Mouse (Mus musculus) limb, embryonic 10.5 days (tissue): ENCODE measurements around the gene Stx16. TPM values are rescaled to one million over a fixed set of nuclear protein-coding genes. Genes with fewer than 3 reads are reported as not detected.
A peak's percentile ranks its signal among the peaks of the same experiment; 100 is the strongest.

Source experiments
- DNase-seq: peaks from one replicate; pipeline ENCODE4 v3.0.0-alpha.2; 2017; ENCODE audit warnings: low spot score
- H3K27ac ChIP-seq: fragments of 300-500 bp; sonication (generic); 2 replicates; pipeline ENCODE4 v1.5.1; 2016; ENCODE audit warnings: mild to moderate bottlenecking
- H3K27me3 ChIP-seq: fragments of 300-500 bp; sonication (generic); 2 replicates; pipeline ENCODE4 v1.6.1; 2016; ENCODE audit warnings: low read depth, mild to moderate bottlenecking; ENCODE audit not compliant: poor library complexity, severe bottlenecking
- H3K36me3 ChIP-seq: fragments of 300-500 bp; sonication (generic); 2 replicates; pipeline ENCODE4 v1.6.1; 2016; ENCODE audit warnings: mild to moderate bottlenecking, moderate library complexity
- H3K4me1 ChIP-seq: fragments of 300-500 bp; sonication (generic); 2 replicates; pipeline ENCODE4 v1.6.1; 2016
- H3K4me3 ChIP-seq: fragments of 300-500 bp; sonication (generic); 2 replicates; pipeline ENCODE4 v1.5.1; 2016; ENCODE audit warnings: mild to moderate bottlenecking, moderate library complexity
- H3K9me3 ChIP-seq: fragments of 300-500 bp; sonication (generic); replicated peaks from 2 replicates; pipeline ENCODE4 v1.6.1; 2016; ENCODE audit warnings: mild to moderate bottlenecking
- WGBS: fragments of 180-500 bp; shearing (Covaris S2); methylation state at CpG from one replicate; pipeline ENCODE4 v1.1.7; 2016; 5-methylcytosine and 5-hydroxymethylcytosine counted together
- polyA plus RNA-seq: library from polyadenylated mRNA; unstranded; fragments of >200 nt; fragmentation: Nextera tagmentation; extraction: Ambion mirVana; gene quantifications from 2 replicates; pipeline ENCODE4 v1.2.1, GENCODE M21; 2016

The Stx16 gene
- polyA plus RNA-seq, 1 experiment from 2014 or later = 12.4 TPM

DNA sequence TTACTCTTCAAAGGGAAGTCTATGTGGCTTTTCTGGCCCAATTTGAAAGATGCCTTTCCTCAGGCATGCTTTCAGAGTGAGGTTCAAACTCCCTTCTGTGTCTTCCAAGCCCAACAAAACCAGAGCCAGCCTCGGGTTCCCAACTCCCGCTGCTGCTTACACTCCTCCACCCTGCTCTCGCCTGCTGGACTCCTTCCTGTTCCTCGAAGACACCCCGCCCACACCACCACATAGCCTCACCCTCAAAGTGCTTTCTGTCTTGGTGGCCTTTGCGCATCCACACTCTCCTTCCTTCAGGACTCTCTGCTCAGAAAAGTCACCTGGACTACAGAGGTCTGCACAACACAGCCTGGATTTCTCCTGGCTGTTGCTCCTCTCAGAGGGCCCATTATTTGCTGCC is 13.0 kb upstream of the Stx16 start:
- H3K9me3 ChIP-seq = no peaks in the 10 kb centered on the region
- DNase-seq = no peak
- no peaks in the 10 kb centered on the region for H3K27me3 ChIP-seq
- WGBS = 73% methylated on average over 6 of the region's 6 CpGs
- no peak overlapping the region for H3K4me3 ChIP-seq
- peak overlapping the region; percentile 64 for H3K27ac ChIP-seq
- H3K4me1 ChIP-seq = peaks cover 12% of the 10 kb centered on the region
- H3K36me3 ChIP-seq = no peaks in the 10 kb centered on the region

DNA sequence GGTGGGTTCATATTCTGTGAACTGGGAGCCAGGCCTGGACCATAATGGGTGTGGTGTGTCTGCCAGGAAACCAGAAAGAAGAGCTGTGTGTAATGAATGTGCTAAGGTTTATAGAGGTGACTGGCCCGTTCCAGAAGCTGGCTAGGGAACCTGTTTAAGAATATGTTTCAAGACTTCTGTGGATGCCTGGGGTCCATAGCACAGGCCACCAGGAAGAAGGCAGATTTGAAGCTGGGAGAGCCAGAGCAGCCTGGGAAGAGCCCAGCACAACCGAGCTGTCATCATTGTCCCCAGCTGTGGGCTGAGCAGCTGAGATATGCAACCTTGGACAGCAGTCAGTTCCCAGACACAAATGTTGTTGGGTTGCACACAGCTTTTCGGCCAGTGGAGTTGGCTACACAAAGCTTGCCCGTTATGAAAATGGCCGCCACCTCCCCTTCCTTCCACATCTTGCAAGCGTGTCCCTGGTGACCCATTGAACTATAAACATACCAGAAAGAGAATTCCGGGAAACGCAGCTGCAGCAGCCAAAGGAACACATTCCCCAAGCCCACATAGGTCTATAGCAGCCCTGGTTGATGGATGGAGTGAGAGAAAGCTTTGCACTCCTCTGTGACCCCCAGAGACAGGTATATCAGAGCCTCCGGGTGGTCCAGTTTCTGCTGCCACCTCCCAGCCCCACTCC is 12.4 kb upstream of the Stx16 start:
- peak overlapping the region; percentile 64 for H3K27ac ChIP-seq
- DNase-seq = peak; percentile 32
- WGBS = 71% methylated on average over 9 of the region's 9 CpGs

DNA sequence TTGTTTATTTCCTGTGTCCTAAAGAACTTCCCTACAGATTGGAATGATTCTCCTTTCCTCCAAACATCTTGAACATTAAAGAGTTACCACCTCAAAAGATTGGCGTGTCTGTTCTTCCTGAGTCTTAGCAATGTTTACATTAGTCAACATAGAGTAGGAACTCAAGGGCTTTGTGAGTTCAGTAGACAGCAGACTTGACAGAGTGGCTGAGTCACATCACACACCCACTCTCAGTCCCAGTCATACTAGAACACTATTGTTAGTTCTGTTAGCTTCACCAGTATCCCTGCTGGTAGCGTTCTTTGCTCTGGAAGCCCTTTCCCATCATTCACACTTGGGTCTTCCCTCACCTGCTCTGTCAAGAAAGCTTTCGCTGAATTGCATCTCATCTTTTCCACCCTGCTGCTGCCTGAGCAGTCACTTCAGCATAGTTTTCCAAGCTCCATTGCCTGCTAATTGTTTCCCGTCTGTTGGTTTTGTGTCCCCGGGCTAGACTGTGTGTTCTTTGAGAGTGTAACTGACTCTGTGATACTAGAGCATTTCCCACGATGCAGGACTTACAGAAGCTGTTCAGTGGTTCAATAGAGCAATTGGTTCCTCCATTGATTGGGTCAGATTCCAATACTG is 8.2 kb upstream of the Stx16 start:
- 89% methylated on average over 6 of the region's 6 CpGs for WGBS
- Histone ChIP-seq H3K27ac (no peak overlapping the region), H3K36me3 (no peaks in the 10 kb centered on the region), H3K4me3 (no peak overlapping the region), H3K27me3 (no peaks in the 10 kb centered on the region), H3K4me1 (peaks cover 12% of the 10 kb centered on the region), H3K9me3 (no peaks in the 10 kb centered on the region)
- no peak for DNase-seq

More for the DNA sequence above, 12.4 kb upstream of the Stx16 start:
- H3K4me3 ChIP-seq = no peak overlapping the region
- no peaks in the 10 kb centered on the region for H3K36me3 ChIP-seq
- no peaks in the 10 kb centered on the region for H3K9me3 ChIP-seq
- H3K27me3 ChIP-seq = no peaks in the 10 kb centered on the region
- peaks cover 12% of the 10 kb centered on the region for H3K4me1 ChIP-seq

DNA sequence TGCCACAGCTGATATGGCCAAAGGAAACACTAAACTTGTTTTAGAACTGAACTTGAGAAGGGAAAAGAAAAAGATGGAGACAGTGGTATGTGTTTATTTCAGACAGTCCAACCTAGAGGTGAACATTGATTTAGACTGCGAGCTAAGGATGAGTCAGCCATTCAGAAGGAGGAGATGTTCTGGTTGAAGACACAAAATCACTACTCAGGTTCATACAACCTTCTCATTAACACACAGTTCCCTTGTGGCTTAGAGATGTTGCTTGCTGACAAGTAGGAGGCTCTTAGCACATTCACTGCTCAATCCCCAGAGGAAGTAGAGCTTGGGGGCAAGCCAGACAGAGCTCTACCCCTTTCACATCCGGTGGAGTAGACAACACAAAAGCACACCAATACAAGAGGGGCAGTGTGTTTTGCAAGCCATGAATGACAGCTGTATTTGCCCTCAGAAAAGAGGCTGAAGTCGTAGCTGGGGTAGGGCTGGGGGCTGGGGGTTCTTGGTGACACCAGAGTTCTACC is 6.5 kb upstream of the Stx16 start:
- Histone ChIP-seq H3K27me3 (no peaks in the 10 kb centered on the region), H3K9me3 (no peaks in the 10 kb centered on the region), H3K4me3 (no peak overlapping the region), H3K36me3 (no peaks in the 10 kb centered on the region), H3K27ac (no peak overlapping the region), H3K4me1 (peaks cover 10% of the 10 kb centered on the region)
- DNase-seq = no peak
- WGBS = 87% methylated on average over 3 of the region's 3 CpGs

DNA sequence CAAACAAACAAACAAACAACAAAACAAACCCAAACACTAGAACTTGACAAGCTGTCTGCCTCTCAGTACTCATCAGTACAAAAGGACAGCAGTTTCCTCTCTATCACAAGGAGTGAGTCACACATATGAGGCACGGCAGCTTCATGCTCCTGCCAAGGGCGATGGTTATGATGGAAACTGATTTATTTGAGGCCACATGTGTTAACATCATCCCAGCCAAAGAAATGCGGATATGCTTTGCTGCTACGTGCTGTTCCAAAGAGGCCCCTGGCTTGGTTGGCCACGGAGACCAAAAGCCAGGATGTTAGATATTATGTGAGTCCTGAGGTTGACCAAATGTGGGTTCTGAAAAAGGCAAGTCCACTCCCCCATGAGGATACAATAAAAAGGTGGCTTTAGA is 4.7 kb upstream of the Stx16 start:
- H3K27ac ChIP-seq = no peak overlapping the region
- peaks cover 20% of the 10 kb centered on the region for H3K4me1 ChIP-seq
- WGBS = 92% methylated on average over 5 of the region's 5 CpGs
- no peaks in the 10 kb centered on the region for H3K36me3 ChIP-seq
- H3K27me3 ChIP-seq = no peaks in the 10 kb centered on the region
- no peak overlapping the region for H3K4me3 ChIP-seq
- no peak for DNase-seq
- H3K9me3 ChIP-seq = no peaks in the 10 kb centered on the region

DNA sequence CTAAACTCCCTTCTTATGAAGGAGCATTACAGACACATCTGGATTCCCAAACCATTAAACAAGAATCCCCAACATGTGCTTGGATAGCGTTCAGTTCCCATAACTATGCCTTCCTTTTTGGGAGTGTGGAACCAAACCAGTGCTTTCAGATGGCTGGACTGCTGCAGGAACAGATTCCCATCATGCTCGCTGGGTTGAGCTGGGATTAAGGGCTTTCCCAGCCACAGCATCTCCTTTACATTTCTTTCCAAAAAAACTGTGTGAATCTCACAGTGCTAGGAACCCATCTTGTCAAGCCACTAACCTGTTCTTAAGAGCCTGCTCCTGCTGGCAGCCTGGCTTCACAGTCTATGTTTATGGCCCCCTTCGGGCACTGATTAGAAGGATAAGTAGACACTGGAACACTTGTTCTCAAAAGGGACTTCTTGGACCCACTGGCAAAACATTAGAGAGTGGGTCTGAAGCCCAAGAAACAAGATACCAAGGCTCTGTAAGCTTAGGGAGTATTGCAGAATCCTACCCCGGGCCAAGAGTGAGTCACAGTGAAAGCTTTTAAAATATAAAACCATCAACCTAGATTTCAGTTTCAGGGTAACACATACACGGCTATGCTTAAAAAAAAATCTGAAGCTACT is 2.8 kb upstream of the Stx16 start:
- Histone ChIP-seq H3K4me1 (peaks cover 32% of the 10 kb centered on the region), H3K27ac (no peak overlapping the region), H3K27me3 (no peaks in the 10 kb centered on the region), H3K36me3 (no peaks in the 10 kb centered on the region), H3K9me3 (no peaks in the 10 kb centered on the region), H3K4me3 (no peak overlapping the region)
- DNase-seq = no peak
- 82% methylated on average over 5 of the region's 5 CpGs for WGBS

DNA sequence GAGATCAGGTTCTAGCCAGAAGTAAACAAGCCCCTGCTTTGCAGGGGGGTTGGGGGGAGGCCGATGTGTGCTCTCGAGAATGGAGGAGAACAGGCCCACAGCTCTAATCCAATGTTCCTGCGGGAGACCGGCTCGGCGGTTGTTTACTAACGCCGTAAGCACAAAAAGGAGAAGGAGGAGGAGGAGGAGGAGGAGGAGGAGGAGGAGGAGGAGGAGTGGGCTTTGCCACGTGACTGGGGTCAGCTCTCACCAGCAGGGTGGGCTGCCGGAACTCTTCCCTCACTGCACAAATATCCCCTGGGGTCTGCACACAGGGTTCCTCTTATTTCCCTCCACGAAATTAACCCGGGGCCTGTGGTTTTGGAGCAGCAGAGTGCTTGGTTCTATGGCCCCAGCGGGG is 1.5 kb upstream of the Stx16 start:
- Histone ChIP-seq H3K4me1 (peaks cover 39% of the 10 kb centered on the region), H3K27ac (peak overlapping the region; percentile 94), H3K4me3 (peak overlapping the region; percentile 85), H3K36me3 (no peaks in the 10 kb centered on the region), H3K27me3 (no peaks in the 10 kb centered on the region), H3K9me3 (no peaks in the 10 kb centered on the region)
- peak; percentile 77 for DNase-seq
- WGBS = 0% methylated on average over 9 of the region's 13 CpGs

DNA sequence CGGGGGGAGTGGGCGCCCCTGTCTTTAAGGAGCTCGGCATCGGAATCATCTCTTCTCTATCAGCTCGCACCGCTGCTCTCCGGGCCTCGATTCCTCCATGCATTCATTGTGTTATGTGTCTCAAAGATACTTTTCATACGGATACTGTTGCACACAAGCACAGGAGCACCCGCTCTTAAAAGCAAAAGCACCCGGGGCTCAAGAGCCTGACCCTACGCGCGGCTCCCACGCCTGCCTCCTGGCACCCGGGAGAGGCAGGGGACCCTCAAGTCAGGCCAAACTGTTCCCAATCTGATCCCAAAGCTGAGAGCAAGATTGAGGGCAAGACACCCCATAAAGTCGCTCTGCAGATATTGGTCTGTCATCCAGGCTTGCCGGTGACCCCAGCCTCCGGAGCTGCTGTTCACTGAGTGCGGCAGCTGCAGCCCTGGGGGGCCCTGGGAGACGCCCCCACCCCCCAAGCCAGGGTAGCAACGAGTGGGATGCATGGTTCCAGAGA is 987 bp upstream of the Stx16 start:
- Histone ChIP-seq H3K27ac (peak overlapping the region; percentile 94), H3K27me3 (no peaks in the 10 kb centered on the region), H3K4me3 (peak overlapping the region; percentile 85), H3K4me1 (peaks cover 39% of the 10 kb centered on the region), H3K9me3 (no peaks in the 10 kb centered on the region), H3K36me3 (no peaks in the 10 kb centered on the region)
- WGBS = 1% methylated on average over 22 of the region's 22 CpGs
- DNase-seq = peak; percentile 58

DNA sequence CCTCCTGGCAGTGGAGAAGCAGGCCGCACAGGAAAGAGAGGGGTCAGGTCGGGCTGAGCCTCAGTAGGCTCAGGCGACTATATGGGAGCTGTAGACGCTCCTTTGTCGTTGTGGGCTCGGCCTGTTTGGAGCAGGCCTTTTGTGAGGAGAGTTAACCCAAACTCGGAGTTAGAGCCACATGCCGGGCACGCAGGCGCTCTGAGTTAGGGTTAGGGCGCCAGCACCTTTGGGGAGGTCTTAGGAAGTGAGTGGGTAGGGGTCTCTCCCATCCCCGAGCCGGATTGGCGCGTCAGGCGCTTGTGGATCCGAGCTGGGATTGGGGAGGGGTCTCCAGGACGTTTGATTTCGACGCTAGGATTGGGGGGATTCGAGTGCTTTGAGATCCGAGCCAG is 321 bp downstream of the Stx16 start:
- H3K27ac ChIP-seq = peak overlapping the region; percentile 94
- peaks cover 45% of the 10 kb centered on the region for H3K4me1 ChIP-seq
- 0% methylated on average over 22 of the region's 22 CpGs for WGBS
- no peaks in the 10 kb centered on the region for H3K27me3 ChIP-seq
- no peak for DNase-seq
- no peaks in the 10 kb centered on the region for H3K36me3 ChIP-seq
- no peaks in the 10 kb centered on the region for H3K9me3 ChIP-seq
- peak overlapping the region; percentile 85 for H3K4me3 ChIP-seq

DNA sequence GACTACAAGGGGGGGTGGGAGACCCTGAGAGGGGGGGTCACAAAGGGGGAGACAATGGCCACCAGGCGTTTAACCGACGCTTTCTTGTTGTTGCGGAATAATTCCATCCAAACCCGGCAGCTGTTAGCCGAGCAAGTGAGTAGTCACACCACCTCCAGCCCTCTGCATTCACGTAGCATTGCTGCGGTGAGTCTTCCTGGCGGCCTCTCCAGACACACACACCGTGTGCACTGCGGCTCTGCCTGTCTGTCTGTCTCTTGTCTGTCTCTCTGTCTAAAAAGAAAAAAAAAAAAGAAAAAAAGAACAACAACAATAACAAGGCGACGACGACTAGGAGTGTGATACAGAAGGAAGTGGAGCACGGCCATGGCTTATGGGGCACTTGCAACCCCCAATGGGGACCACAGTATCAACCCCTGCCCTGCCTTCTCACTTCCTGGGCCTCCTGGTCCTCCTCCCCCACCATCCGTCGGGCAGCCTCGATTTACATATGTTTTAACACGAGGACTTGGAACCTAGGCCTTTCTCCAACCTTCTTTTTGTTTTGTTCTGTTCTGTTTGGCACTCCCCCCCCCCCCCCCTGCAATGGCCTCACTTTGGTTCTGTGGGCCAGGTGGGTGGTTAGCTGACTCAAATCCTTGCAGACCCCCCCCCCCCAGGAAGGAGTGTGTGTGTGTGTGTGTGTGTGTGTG is 1.0 kb downstream of the Stx16 start:
- no peaks in the 10 kb centered on the region for H3K36me3 ChIP-seq
- H3K27ac ChIP-seq = peak overlapping the region; percentile 94
- peaks cover 49% of the 10 kb centered on the region for H3K4me1 ChIP-seq
- peak; percentile 57 for DNase-seq
- under 1% methylated on average over 19 of the region's 19 CpGs for WGBS
- no peaks in the 10 kb centered on the region for H3K27me3 ChIP-seq
- no peaks in the 10 kb centered on the region for H3K9me3 ChIP-seq
- peak overlapping the region; percentile 85 for H3K4me3 ChIP-seq

DNA sequence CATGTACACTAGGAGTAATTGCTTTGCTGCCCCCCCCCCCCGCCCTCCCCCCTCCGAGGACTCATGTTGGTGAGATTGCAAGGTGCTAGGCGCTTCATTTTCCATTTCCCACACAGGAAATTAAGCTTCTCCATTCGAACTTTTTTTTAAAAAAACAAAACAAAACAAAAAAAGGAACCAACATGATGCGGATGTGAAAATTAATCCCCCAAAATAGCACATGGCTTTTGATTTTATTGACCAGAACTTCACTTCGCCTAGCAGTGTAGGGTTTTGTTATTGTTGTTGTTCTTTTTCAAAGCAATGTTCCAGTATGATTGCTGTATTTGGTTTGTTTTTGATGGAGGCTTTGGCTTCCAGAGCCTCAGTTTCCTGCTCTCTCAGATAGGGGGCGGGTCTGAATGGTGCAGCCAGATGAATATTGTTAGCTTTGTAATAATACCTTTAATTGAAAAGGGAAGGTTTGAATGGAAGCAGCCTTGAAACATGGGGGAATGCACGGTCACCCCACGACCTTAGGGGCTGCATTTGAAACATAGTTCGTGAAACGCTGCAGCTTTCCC is 1.7 kb downstream of the Stx16 start:
- Histone ChIP-seq H3K36me3 (no peaks in the 10 kb centered on the region), H3K27ac (peak overlapping the region; percentile 94), H3K4me1 (peaks cover 49% of the 10 kb centered on the region), H3K27me3 (no peaks in the 10 kb centered on the region), H3K4me3 (peak overlapping the region; percentile 85), H3K9me3 (no peaks in the 10 kb centered on the region)
- WGBS = 15% methylated on average over 11 of the region's 11 CpGs
- DNase-seq = no peak

DNA sequence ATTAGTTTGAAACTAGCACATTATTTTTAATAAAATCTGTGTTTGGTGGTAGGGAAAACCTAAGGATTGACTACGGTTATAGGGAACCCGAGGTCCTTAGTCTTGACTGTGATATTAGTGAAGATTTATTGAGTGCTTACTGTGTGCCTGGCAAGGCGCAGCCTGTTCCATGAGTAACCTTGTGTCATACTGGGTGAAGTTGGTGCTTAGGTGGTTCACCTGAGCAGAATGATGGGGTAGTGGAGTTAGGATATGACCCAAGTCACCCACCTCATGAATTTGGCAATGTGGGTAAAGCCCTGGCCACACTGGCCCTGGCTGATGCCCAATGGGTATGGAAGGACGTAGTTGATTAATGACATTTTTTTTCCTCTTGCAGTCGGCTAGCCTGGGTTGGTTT is 5.7 kb downstream of the Stx16 start:
- H3K4me3 ChIP-seq = no peak overlapping the region
- H3K36me3 ChIP-seq = peaks cover 14% of the 10 kb centered on the region
- peaks cover 33% of the 10 kb centered on the region for H3K4me1 ChIP-seq
- no peak for DNase-seq
- no peaks in the 10 kb centered on the region for H3K9me3 ChIP-seq
- no peaks in the 10 kb centered on the region for H3K27me3 ChIP-seq
- H3K27ac ChIP-seq = no peak overlapping the region
- 80% methylated on average over 5 of the region's 5 CpGs for WGBS
